Mouse (Mus musculus) small intestine, adult 2 months (tissue): ENCODE measurements around the gene Stx8. TPM values are rescaled to one million over a fixed set of nuclear protein-coding genes. Genes with fewer than 3 reads are reported as not detected.

ENCODE experiments used
- H3K27ac ChIP-seq: fragments of 200-500 bp; 2 replicates; pipeline ENCODE4 v1.5.1; 2012; ENCODE audit warnings: low read depth, low read length, control low read depth, inconsistent platforms; ENCODE audit not compliant: insufficient read depth
- H3K27me3 ChIP-seq: fragments of 200-500 bp; 2 replicates; pipeline ENCODE4 v1.6.1; 2012; ENCODE audit warnings: mild to moderate bottlenecking, moderate library complexity, low read length, inconsistent platforms; ENCODE audit not compliant: control insufficient read depth, insufficient read depth
- H3K36me3 ChIP-seq: fragments of 200-500 bp; 2 replicates; pipeline ENCODE4 v1.6.1; 2012; ENCODE audit warnings: mild to moderate bottlenecking, low read length, control low read depth, inconsistent platforms; ENCODE audit not compliant: control insufficient read depth, insufficient read depth
- H3K4me1 ChIP-seq: fragments of 200-500 bp; 2 replicates; pipeline ENCODE4 v1.6.1; 2012; ENCODE audit warnings: low read length, inconsistent platforms, mixed read lengths; ENCODE audit not compliant: control insufficient read depth, insufficient read depth, insufficient read length
- H3K4me3 ChIP-seq: fragments of 200-500 bp; 2 replicates; pipeline ENCODE4 v1.5.1; 2012; ENCODE audit warnings: low read depth, mild to moderate bottlenecking, control low read depth, inconsistent platforms, low read length, moderate library complexity
- CTCF ChIP-seq: fragments of 200-500 bp; IDR thresholded peaks from 2 replicates; pipeline ENCODE4 v1.5.1; 2012; ENCODE audit warnings: low read depth, mild to moderate bottlenecking, control low read depth, inconsistent platforms, low read length, moderate library complexity, mixed read lengths; ENCODE audit not compliant: insufficient replicate concordance, insufficient read length; ENCODE audit errors: extremely low read depth
- POLR2A ChIP-seq: fragments of 200-500 bp; IDR thresholded peaks from 2 replicates; pipeline ENCODE4 v1.6.1; 2012; ENCODE audit warnings: low read depth, mild to moderate bottlenecking, control low read depth, inconsistent platforms, low read length, moderate library complexity
- WGBS: fragments of 180-500 bp; shearing (Covaris S2); methylation state at CpG from one replicate; pipeline ENCODE4 v1.1.7; 2018; 5-methylcytosine and 5-hydroxymethylcytosine counted together
- polyA plus RNA-seq: library from polyadenylated mRNA; depleted of rRNA; stranded (reverse); fragments of >200 nt; gene quantifications from 2 replicates; pipeline ENCODE4 v1.2.3, GENCODE M21; 2012

Stx8 gene
- polyA plus RNA-seq, 1 experiment, result 2.4 TPM

DNA sequence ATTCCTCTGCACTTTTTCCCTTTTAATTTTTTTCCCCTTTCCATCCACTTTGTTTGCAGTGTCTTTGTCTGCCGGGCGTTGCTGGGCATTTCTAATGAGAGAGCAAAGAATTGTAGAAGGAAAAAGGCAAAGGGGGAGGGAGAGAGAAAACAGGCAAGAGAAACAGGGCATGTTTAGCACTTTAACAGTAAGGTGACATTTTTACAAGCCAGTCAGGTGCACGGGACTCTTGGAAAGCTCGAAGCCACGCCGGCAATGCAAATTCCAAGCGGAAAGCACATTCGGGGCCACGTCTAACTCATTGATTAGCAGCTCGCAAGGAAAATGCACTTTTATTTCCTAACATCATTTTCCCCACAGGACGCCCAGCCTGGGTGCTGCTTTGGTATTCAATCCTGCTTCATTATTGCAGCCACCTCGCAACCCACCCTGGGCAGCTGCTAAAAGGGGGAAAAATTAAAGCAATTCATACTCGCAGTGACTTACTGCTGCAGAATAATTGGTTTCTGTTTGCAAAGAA, 179.1 kb downstream of the Stx8 start:
- no peaks in the 10 kb centered on the region for H3K27me3 ChIP-seq
- no peak overlapping the region for H3K27ac ChIP-seq
- H3K4me3 ChIP-seq, result no peak overlapping the region
- TF ChIP-seq CTCF, result no peak
- TF ChIP-seq POLR2A, result no peak
- 63% methylated on average over 13 of the region's 13 CpGs for WGBS
- no peaks in the 10 kb centered on the region for H3K4me1 ChIP-seq
- no peaks in the 10 kb centered on the region for H3K36me3 ChIP-seq

DNA sequence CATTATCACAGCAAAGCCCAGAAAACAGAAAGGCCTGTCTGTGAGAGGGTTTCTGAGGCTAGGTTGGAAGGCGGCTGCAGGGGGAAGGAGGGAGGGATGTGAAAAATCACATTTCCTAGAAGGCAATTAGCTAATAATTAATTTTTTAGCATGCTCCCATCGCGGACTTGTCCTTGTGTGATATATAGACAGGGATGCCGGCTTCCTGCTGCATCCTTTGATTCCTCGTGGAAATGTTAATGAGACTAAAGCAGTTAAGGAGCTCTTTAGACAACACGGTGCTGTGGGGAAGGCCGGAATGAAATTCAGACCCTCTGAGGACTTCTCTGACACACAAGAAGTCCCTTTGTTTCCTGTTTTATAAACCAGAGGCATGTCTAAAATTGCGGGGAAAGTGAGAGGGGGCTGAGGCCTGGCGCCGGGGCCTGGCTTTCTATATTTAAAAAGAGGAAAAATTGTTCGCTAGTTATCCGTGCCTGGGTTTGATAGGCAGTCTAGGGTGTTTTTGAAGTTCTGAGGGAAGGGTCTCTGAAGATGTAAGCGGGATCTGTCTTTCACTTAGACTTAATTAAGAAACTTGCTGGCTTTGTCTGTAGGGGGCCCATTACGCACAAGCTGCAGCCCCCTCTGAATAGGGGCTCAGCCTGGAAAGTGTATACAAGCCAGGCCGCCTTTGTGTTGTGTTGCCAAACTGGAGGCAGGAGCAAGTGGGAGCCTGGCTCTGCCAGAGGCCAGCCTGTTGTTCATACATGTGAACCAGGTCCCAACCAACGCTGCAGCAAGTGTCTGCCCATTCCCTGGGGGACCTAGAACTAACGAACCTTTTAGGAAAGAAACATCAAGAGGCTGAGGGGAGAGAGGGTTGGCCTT, 179.8 kb downstream of the Stx8 start:
- Histone ChIP-seq H3K36me3 (no peaks in the 10 kb centered on the region), H3K27me3 (no peaks in the 10 kb centered on the region), H3K4me1 (no peaks in the 10 kb centered on the region), H3K27ac (no peak overlapping the region), H3K4me3 (no peak overlapping the region)
- no peak for TF ChIP-seq POLR2A
- no peak for TF ChIP-seq CTCF
- 68% methylated on average over 17 of the region's 17 CpGs for WGBS

DNA sequence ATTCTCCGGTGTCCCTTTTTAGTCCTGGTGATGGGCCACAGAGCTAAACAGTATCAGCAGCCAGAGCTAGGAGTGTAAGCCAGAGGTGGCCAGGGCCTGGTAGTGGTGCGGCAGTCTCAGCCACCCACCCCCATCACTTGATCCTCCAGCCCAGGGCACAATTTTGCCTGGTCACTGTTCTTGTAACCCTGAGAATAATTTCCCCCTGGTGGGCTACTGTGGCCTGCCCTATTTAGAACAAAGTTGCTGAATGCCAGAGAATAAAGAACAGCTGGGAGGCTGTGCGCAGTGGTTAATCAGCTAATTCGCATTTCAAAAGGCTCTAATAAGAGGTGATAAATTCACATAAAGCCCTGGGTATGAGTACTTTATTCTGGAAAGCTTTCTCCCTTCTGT, 180.5 kb downstream of the Stx8 start:
- Histone ChIP-seq H3K27ac (no peak overlapping the region), H3K36me3 (no peaks in the 10 kb centered on the region), H3K4me3 (no peak overlapping the region), H3K27me3 (no peaks in the 10 kb centered on the region), H3K4me1 (no peaks in the 10 kb centered on the region)
- WGBS, result 96% methylated on average over 4 of the region's 4 CpGs
- TF ChIP-seq CTCF (no peak), POLR2A (no peak)

DNA sequence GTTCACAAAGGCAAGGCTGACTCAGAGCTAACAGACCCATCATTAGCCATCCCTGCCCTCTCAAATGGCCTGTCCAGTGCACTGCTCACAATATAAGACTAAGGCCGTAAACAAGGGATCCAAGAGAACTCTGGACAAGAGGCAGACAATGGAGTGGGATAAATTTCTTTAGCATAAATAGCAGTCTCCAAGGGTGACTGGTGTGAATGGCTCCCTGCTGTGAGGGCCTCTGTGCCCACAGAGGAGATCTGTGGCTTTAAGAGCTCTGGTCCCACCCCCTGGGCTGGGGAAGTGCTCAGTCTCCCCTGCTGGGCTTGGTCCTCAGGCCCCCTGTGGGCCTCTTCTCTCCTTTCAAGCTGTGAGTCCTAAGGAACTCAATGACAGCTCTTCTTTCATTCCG, 184.9 kb downstream of the Stx8 start:
- H3K27me3 ChIP-seq, result no peaks in the 10 kb centered on the region
- 99% methylated on average over 2 of the region's 2 CpGs for WGBS
- TF ChIP-seq POLR2A, result no peak
- no peak for TF ChIP-seq CTCF
- peaks cover 3% of the 10 kb centered on the region; the same call in 1 of the 2 replicates for H3K4me1 ChIP-seq
- no peaks in the 10 kb centered on the region for H3K36me3 ChIP-seq
- H3K27ac ChIP-seq, result no peak overlapping the region
- no peak overlapping the region for H3K4me3 ChIP-seq

DNA sequence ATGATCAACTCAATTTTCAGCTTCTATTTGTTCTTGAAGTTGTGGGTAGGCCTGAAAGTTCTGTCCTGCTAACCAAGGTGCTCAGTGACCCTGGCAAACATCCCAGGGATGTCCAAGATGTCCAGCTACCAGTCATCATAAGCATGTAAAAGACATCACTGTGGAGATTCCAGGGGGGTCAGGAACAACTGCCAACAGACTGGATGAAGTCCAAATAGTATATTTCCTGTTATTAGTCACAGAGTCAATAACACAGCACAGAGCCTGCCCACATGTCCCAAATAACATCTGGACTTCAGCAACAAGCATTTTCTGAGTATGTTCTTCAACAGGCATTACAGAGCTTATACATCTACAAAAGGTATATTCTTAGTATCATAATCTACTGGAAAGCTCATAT, 189.8 kb downstream of the Stx8 start:
- H3K4me1 ChIP-seq, result peaks cover 3% of the 10 kb centered on the region; the same call in 1 of the 2 replicates
- no peak overlapping the region for H3K27ac ChIP-seq
- no peak overlapping the region for H3K4me3 ChIP-seq
- TF ChIP-seq CTCF (no peak), POLR2A (no peak)
- no peaks in the 10 kb centered on the region for H3K27me3 ChIP-seq
- H3K36me3 ChIP-seq, result no peaks in the 10 kb centered on the region

DNA sequence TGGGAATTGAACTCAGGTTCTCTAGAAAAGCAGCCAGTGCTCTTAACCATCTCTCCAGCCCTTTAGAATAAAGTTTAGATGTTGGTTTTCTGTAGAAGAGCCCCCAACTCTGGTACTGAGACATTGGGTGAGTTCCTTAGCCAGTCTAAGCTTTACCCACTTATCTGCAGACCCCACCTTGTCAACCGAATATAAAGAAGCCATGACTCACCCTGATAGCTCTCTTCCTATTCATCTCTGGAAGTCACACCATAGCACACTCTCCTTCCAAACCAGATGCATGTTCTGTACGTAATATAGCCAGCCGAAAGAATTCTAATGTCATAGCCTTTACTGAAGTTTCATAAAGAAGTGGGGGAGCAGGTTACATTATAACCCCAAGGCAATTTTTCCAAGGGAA, 192.2 kb downstream of the Stx8 start:
- H3K4me1 ChIP-seq, result peaks cover 3% of the 10 kb centered on the region; the same call in 1 of the 2 replicates
- H3K36me3 ChIP-seq, result no peaks in the 10 kb centered on the region
- TF ChIP-seq CTCF (no peak), POLR2A (no peak)
- WGBS, result 86% methylated on average over 3 of the region's 3 CpGs
- no peak overlapping the region for H3K27ac ChIP-seq
- H3K27me3 ChIP-seq, result no peaks in the 10 kb centered on the region
- H3K4me3 ChIP-seq, result no peak overlapping the region

DNA sequence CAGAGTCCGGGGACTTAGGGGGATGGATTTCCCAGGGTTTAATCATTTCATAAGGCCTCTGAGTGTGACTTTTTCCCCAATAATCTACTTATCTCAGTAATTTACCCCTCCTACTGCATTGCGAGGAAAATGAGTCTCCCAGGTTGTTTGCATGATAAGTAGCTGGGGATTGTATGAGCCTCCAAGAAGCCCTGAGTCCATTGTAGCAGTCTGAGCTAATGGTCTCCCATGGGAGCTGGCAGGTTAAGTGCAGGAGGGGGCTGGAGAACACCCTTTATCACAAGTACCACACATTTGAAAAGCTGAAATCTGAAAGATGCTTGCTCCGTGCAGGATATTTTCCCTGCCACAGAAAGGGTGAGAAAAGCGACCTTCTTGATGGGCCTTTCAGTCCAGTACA, 193.9 kb downstream of the Stx8 start:
- H3K4me1 ChIP-seq, result peaks cover 3% of the 10 kb centered on the region; the same call in 1 of the 2 replicates
- no peaks in the 10 kb centered on the region for H3K27me3 ChIP-seq
- H3K27ac ChIP-seq, result no peak overlapping the region
- H3K4me3 ChIP-seq, result no peak overlapping the region
- WGBS, result 90% methylated on average over 4 of the region's 4 CpGs
- TF ChIP-seq CTCF (no peak), POLR2A (no peak)
- H3K36me3 ChIP-seq, result no peaks in the 10 kb centered on the region

DNA sequence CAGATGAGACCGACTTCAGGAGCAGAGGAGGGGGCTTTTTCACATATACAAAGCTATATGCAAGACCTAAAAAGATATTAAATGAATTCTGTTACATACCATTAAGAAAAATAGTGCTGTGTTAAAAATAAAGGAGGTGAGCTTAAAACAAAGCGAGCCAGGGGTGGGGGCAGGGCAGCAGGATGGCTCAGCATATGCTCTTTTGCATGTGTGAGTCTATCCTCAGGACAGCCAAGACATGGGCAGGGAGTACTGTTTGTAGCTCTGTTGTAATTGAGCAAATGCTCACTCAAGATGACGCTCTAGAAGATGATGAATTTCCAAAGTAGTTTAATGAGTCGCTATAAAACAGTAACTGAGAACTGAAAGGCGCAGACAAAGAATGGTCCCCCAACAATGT, 198.4 kb downstream of the Stx8 start:
- Histone ChIP-seq H3K4me1 (no peaks in the 10 kb centered on the region), H3K27ac (no peak overlapping the region), H3K36me3 (no peaks in the 10 kb centered on the region), H3K27me3 (no peaks in the 10 kb centered on the region), H3K4me3 (no peak overlapping the region)
- WGBS, result 91% methylated on average over 5 of the region's 5 CpGs
- TF ChIP-seq POLR2A (no peak), CTCF (no peak)
